Mouse (Mus musculus): Measurements from ENCODE around the gene Map4k2.
A peak's percentile ranks its signal among the peaks of the same experiment; 100 is the strongest.

Gene Map4k2

DNA sequence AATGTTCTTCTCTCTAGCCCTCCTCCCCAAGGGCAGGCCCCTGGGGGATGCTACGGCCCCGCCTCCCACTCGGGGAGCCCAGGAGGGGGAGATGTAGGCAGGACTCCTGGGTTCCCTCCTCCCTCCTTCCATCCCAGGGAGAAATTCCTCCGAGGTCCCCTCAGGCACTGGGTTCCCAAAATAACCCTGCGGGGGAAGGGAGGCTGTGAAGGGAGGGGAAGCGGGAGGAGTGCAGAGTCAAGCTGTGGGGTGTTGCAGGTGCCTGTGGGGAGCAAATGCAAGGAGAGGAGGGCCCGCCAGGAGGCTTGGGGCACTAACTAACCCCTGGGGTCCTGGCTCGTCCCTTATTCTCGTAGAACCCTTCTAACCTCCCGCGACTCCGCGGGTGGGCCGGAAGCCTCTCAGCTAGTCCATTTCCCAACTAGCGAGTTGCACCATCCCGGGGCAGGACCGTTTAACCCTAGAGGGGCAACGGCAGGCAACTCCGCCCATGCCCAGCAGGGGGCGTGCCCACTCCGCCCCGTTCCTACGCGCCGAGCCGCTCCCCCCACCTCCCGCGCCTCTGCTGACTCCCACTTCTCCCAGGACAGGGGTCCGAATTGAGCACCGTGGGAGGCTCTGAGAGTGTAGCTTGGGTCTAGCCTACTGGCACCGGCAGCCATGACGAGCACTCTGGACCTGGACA is 60.3 kb downstream of the Map4k2 start:
- peak; percentile 88 for DNase-seq (ENCODE audit: low read depth)

- no peak for DNase-seq (ENCODE audit: low read depth)
Observed at GRCm38 (mm10) chr19:6401951-6402350, 61.0 kb downstream of the Map4k2 start.

- DNase-seq (ENCODE audit: low read depth): no peak
Observed at GRCm38 (mm10) chr19:6403869-6404268, 62.9 kb downstream of the Map4k2 start.
